Mouse (Mus musculus) large intestine, adult 2 months (tissue): Measurements from ENCODE around the gene Rap1b. TPM values are rescaled to one million over a fixed set of nuclear protein-coding genes. Genes with fewer than 3 reads are reported as not detected.

ENCODE experiments used
- DNase-seq: peaks from one replicate; pipeline ENCODE4 v3.0.0-alpha.2; 2012; ENCODE audit warnings: low read depth, low spot score
- WGBS: fragments of 180-500 bp; shearing (Covaris S2); methylation state at CpG from one replicate; pipeline ENCODE4 v1.1.7; 2018; 5-methylcytosine and 5-hydroxymethylcytosine counted together
- polyA plus RNA-seq: library from polyadenylated mRNA; depleted of rRNA; stranded (reverse); fragments of >200 nt; gene quantifications from 2 replicates; pipeline ENCODE4 v1.2.3, GENCODE M21; 2012

Rap1b gene
- polyA plus RNA-seq, 1 experiment: 27.1 TPM

GRCm38 (mm10) chr10:117829022-117829421 is 16.8 kb downstream of the Rap1b start:
- DNase-seq: no peak
- 36% methylated on average over 4 of the region's 4 CpGs for WGBS

DNA sequence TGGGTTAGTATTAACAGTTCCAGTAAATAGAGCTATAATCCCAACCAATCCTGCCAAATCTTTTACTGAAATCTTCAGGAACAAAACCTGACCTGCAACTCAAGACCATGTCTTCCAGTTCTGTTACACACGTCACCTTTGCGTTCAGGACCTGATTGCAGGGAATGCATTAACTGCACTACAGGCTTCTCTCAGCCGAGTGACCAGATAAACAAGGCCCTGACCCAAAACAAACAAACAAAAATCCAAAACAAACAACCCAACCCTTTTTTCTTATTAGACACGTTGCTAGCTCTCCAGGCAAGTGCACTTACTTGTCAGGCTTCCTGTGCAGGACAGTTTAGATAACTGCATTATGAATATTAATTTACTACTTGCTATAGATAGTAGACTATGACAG is 17.3 kb downstream of the Rap1b start:
- DNase-seq: no peak
- 40% methylated on average over 4 of the region's 4 CpGs for WGBS

DNA sequence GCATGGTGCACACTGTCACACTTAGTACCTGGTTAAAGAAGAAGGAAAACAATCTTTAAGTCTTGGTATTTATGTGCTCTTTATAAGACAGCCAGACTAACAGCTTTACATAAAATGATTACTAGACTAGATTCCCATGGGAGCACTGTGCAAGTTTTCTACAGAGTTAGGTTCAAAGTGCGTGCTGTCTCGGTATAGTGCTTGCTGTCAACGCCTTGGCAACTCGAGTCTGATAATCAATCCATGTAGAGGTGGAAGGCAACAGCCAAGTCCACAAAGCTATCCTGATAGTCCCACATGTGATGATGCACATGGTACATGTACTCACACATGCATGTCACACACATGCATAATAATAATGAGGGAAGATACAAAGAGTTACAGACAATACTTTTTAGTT is 21.2 kb downstream of the Rap1b start:
- WGBS: 31% methylated on average over 4 of the region's 4 CpGs
- DNase-seq: no peak

DNA sequence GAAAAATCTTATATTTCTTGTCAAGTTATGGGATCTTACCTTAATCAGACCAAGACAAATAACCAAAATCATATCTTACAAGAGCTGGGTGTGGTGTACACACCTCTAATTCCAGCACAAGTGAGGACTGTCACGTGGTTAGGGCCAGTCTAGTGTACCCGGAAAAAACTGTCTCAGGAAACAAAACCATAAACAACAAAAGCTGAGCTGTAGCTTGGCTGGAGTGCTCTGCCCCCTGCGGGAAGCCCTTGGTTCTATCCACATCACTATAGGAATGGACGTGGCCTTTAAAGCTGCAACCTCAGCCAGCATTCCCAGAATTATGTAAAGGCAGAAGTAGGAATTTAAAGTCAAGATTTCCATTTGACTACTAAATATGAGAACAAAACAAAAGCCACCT is 21.7 kb downstream of the Rap1b start:
- DNase-seq: peak; percentile 47

DNA sequence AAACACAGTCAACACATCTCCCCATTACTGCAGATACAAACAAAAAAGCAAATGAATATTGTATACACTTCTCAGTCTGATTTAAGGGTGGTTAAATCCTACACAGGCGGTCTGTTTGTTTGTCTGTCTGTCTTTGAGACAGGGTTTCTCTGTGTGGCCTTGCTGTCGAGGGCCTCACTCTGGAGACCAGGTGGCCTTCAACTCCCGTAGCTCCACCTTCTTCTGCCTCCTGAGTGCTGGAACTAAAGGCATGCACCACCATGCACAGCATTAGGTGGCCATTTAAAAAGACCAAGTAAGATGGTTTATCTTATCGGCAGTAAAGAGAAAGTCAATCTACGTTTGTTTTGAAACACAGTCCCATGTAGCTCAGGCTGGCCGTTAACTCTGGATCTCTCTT is 22.5 kb downstream of the Rap1b start:
- DNase-seq: no peak
- 66% methylated on average over 6 of the region's 6 CpGs for WGBS

More for the DNA sequence above, 21.7 kb downstream of the Rap1b start:
- 7% methylated on average over 4 of the region's 4 CpGs for WGBS

- DNase-seq: no peak
- 75% methylated on average over 6 of the region's 6 CpGs for WGBS
Observed at GRCm38 (mm10) chr10:117818600-117818999, 27.2 kb downstream of the Rap1b start.

GRCm38 (mm10) chr10:117816721-117817120 is 29.1 kb downstream of the Rap1b start:
- DNase-seq: no peak
- 92% methylated on average over 6 of the region's 6 CpGs for WGBS

GRCm38 (mm10) chr10:117812501-117812900 is 33.3 kb downstream of the Rap1b start:
- DNase-seq: no peak
- WGBS: 96% methylated on average over 2 of the region's 2 CpGs

DNA sequence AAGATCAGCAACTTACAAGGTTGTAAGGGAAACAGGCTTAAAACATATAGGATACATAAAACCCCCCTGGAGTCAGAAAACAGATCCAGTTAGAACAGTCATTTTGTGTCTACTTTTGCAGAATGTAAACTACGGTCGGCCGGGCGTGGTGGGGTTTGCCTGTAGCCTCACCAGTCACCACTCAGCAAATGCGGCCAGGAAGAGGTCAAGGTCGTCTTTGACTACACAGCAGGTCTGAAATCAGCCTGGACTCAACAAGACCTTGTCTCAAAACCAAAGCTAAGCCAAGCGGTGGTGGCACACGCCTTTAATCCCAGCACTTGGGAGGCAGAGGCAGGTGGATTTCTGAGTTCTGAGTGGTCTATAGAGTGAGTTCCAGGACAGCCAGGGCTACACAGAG is 34.3 kb downstream of the Rap1b start:
- WGBS: 87% methylated on average over 8 of the region's 8 CpGs
- no peak for DNase-seq

- no peak for DNase-seq
- 85% methylated on average over 11 of the region's 11 CpGs for WGBS
Observed at GRCm38 (mm10) chr10:117810506-117810905, 35.3 kb downstream of the Rap1b start.

DNA sequence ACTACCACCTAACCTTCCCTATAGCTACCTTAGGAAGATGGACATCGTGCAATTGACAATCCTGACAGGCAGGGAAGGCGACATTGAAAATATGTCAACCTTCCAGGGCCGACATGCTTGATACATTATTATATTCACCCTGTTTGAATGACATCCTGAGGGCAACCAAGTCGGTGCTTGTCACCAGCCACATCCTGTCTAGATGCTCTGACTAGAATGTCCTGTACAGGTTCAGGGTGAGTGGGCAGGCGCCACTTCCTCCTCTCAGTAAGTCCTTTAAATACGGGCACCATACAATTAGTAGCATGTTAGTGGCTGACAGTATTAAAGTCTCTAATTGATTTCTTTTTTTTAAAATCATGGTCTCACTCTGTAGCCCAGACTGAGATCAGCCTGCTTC is 37.8 kb downstream of the Rap1b start:
- 78% methylated on average over 6 of the region's 6 CpGs for WGBS
- no peak for DNase-seq

- no peak for DNase-seq
- WGBS: 67% methylated on average over 9 of the region's 9 CpGs
Observed at GRCm38 (mm10) chr10:117805919-117806318, 39.9 kb downstream of the Rap1b start.

GRCm38 (mm10) chr10:117803870-117804850 is 41.7 kb downstream of the Rap1b start:
- no peak for DNase-seq
- WGBS: 83% methylated on average over 31 of the region's 31 CpGs

- 90% methylated on average over 9 of the region's 9 CpGs for WGBS
Observed at GRCm38 (mm10) chr10:117801886-117802285, 43.9 kb downstream of the Rap1b start.

GRCm38 (mm10) chr10:117799806-117800205 is 46.0 kb downstream of the Rap1b start:
- DNase-seq: no peak
- 49% methylated on average over 11 of the region's 11 CpGs for WGBS

More at GRCm38 (mm10) chr10:117801886-117802285, 43.9 kb downstream of the Rap1b start:
- DNase-seq: no peak

GRCm38 (mm10) chr10:117798436-117799035 is 47.3 kb downstream of the Rap1b start:
- WGBS: 76% methylated on average over 6 of the region's 6 CpGs
- DNase-seq: no peak

- WGBS: 54% methylated on average over 7 of the region's 7 CpGs
- DNase-seq: no peak
Observed at GRCm38 (mm10) chr10:117797684-117798083, 48.2 kb downstream of the Rap1b start.

- no peak for DNase-seq
- 87% methylated on average over 12 of the region's 12 CpGs for WGBS
Observed at GRCm38 (mm10) chr10:117797106-117797505, 48.7 kb downstream of the Rap1b start.

GRCm38 (mm10) chr10:117796181-117796580 is 49.7 kb downstream of the Rap1b start:
- WGBS: 95% methylated on average over 7 of the region's 7 CpGs
- no peak for DNase-seq

GRCm38 (mm10) chr10:117795206-117795605 is 50.6 kb downstream of the Rap1b start:
- WGBS: 76% methylated on average over 4 of the region's 4 CpGs
- no peak for DNase-seq
